Mouse (Mus musculus) C2C12 (cell line): ENCODE measurements at regions not wholly inside any gene's neighbourhood (a gene's known extent, or its start where the extent isn't known, plus 50 kb on each side); places are given as distances from the start of the nearest gene placed in this dataset.

Source experiments
- CTCF ChIP-seq: IDR thresholded peaks from one replicate; pipeline ENCODE4 v1.5.1; 2011; ENCODE audit not compliant: control insufficient read depth, insufficient read depth, insufficient read length
- MYOD1 ChIP-seq: IDR thresholded peaks from one replicate; pipeline ENCODE4 v1.6.1; 2011; ENCODE audit warnings: low read depth; ENCODE audit not compliant: control insufficient read depth, insufficient read length

DNA sequence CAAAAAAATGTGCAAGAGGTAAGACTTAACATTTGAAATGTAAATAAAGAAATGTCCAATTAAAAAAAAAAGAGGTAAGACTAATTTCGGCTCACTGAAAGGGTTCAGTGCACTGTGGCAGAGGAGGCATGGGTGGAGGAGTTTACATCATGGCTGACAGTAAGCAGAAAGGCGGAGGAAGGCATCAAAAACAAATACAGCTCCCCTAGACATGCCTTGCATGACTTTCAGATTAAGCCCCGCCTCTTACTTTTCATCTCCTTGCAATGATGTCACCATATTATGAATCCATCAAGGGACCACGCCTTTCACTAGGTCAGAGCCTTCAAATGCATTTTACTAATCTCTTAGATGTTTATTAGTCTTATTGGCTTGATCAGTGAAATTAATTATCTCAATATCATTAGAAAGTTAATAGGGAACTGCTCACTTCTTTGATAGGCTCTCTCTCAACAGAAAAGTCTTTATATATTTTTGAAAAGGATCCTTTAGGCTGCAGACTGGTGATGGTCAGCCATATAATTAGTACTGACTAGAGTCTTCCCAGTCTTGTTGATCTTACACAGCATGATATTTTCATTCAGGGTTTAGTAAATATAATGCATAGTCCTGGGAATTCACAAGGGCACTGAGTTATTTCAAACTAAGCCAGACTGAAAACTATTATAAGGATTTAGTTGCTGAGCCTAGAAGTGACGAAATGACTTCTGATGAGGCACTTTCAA is 114.6 kb upstream of the Diaph3 start:
- TF ChIP-seq CTCF (no peak), MYOD1 (no peak)
